Mouse (Mus musculus) hindbrain, embryonic 13.5 days (tissue): Measurements from ENCODE around the gene Naa80. TPM values are rescaled to one million over a fixed set of nuclear protein-coding genes. Genes with fewer than 3 reads are reported as not detected.

Experiments
- ATAC-seq: fragments of 200-750 bp; cut with Nextera tagmentation; 2 replicates; pipeline ENCODE4 v1.8.0; 2017; ENCODE audit warnings: moderate TSS enrichment; ENCODE audit not compliant: low FRiP score
- H3K27ac ChIP-seq: fragments of 300-500 bp; sonication (generic); 2 replicates; pipeline ENCODE4 v1.5.1; 2015; ENCODE audit warnings: inconsistent platforms, mild to moderate bottlenecking, moderate library complexity
- H3K27me3 ChIP-seq: fragments of 300-500 bp; sonication (generic); 2 replicates; pipeline ENCODE4 v1.6.1; 2015; ENCODE audit warnings: mild to moderate bottlenecking, inconsistent platforms
- H3K36me3 ChIP-seq: fragments of 300-500 bp; sonication (generic); 2 replicates; pipeline ENCODE4 v1.6.1; 2015; ENCODE audit warnings: mild to moderate bottlenecking, inconsistent platforms
- H3K4me1 ChIP-seq: fragments of 300-500 bp; sonication (generic); replicated peaks from 2 replicates; pipeline ENCODE4 v1.6.1; 2015; ENCODE audit warnings: inconsistent platforms
- H3K4me2 ChIP-seq: fragments of 300-500 bp; sonication (generic); 2 replicates; pipeline ENCODE4 v1.6.1; 2015; ENCODE audit warnings: inconsistent platforms, mild to moderate bottlenecking, moderate library complexity
- H3K4me3 ChIP-seq: fragments of 300-500 bp; sonication (generic); 2 replicates; pipeline ENCODE4 v1.5.1; 2015; ENCODE audit warnings: mild to moderate bottlenecking, inconsistent platforms
- H3K9ac ChIP-seq: fragments of 300-500 bp; sonication (generic); 2 replicates; pipeline ENCODE4 v1.6.1; 2015; ENCODE audit warnings: mild to moderate bottlenecking, inconsistent platforms
- H3K9me3 ChIP-seq: fragments of 300-500 bp; sonication (generic); 2 replicates; pipeline ENCODE4 v1.6.1; 2016; ENCODE audit warnings: inconsistent platforms
- WGBS: fragments of 180-500 bp; shearing (Covaris S2); methylation state at CpG from one replicate; pipeline ENCODE4 v1.1.7; 2015; 5-methylcytosine and 5-hydroxymethylcytosine counted together
- polyA plus RNA-seq: library from polyadenylated mRNA; unstranded; fragments of >200 nt; fragmentation: Nextera tagmentation; extraction: Ambion mirVana; gene quantifications from 2 replicates; pipeline ENCODE4 v1.2.1, GENCODE M21; 2015

Naa80 gene
- polyA plus RNA-seq, 1 experiment from 2014 or later: 14.1 TPM

DNA sequence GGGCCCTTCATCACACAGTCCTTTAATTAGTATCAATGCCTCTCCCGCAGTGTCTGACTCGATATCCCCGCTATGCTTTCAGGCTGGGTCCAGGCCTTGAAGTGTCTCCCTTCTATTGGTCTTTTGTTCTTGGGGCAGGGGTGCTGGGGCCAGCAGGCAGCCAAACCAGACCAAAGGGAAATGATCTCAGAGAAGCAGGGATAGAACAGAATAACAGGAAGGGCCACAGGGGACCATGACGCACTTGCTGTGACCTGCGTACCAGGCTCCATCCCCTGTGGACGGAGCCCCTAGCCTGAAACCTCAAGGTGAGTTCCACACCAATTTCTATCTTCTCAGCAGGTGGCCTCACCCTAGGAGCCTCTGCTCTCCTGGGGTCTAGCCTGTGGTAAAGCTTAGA lies 39.4 kb downstream of the Naa80 start:
- Histone ChIP-seq H3K27me3 (no peaks in the 10 kb centered on the region), H3K9ac (no peak overlapping the region), H3K4me1 (peaks cover 34% of the 10 kb centered on the region), H3K4me2 (no peak overlapping the region), H3K9me3 (no peaks in the 10 kb centered on the region), H3K36me3 (peaks cover 65% of the 10 kb centered on the region), H3K4me3 (no peak overlapping the region), H3K27ac (peak overlapping the region; percentile 81)
- ATAC-seq: no peak
- 93% methylated on average over 6 of the region's 6 CpGs for WGBS

DNA sequence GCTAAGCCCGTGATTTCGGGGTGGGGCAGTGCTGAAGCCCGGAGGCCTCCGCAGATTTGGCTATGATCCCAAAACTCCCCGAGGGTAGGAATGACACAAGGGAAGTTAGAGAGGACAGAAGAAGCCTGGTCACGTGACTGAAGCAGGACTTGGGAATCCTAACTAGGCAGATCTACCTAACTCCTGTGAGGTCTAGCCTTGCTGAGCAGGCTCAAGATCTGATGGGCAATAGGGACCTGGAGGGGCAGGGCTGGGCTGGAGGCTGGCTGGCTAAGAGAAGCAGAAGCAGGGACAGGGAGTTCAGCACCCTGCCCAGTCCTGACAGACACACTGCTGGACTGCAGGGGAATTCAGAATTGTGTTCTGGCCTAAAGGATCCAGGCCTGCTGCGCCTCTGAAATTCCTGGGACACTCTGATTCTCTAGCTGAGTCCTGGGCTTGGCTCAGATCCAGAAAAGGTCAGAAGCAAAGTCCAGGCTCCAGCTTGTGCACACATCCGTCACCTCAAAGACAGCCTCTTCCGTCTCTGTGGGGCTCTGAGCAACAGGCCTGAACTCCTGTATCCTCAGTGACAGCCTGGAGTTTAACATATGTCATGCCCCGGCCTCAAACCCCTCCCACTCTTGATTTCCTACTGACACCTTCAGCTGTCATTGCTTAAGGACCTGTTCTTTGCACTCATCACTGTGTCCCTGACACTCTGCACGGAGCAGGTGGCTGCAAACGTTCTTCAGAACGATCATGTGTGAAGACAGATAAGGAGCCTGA lies 40.3 kb downstream of the Naa80 start:
- WGBS: 56% methylated on average over 13 of the region's 13 CpGs
- Histone ChIP-seq H3K4me3 (no peak overlapping the region), H3K4me1 (peaks cover 36% of the 10 kb centered on the region), H3K27me3 (no peaks in the 10 kb centered on the region), H3K9ac (peak overlapping the region; percentile 43), H3K9me3 (no peaks in the 10 kb centered on the region), H3K27ac (peak overlapping the region; percentile 81), H3K4me2 (no peak overlapping the region), H3K36me3 (peaks cover 63% of the 10 kb centered on the region)
- no peak for ATAC-seq

GRCm38 (mm10) chr9:107619546-107619879 lies 40.8 kb downstream of the Naa80 start:
- ATAC-seq: no peak
- 75% methylated on average over 13 of the region's 13 CpGs for WGBS
- H3K9me3 ChIP-seq: no peaks in the 10 kb centered on the region
- H3K9ac ChIP-seq: peak overlapping the region; percentile 43
- H3K27ac ChIP-seq: peak overlapping the region; percentile 81
- H3K27me3 ChIP-seq: no peaks in the 10 kb centered on the region
- no peak overlapping the region for H3K4me2 ChIP-seq
- peaks cover 41% of the 10 kb centered on the region for H3K4me1 ChIP-seq
- H3K36me3 ChIP-seq: peaks cover 62% of the 10 kb centered on the region
- no peak overlapping the region for H3K4me3 ChIP-seq

- Histone ChIP-seq H3K9me3 (no peaks in the 10 kb centered on the region), H3K36me3 (peaks cover 54% of the 10 kb centered on the region)
Observed at GRCm38 (mm10) chr9:107620954-107621353, 42.3 kb downstream of the Naa80 start.

GRCm38 (mm10) chr9:107624539-107624938 lies 45.9 kb downstream of the Naa80 start:
- H3K9ac ChIP-seq: peak overlapping the region; percentile 49; the same call in 1 of the 2 replicates
- 62% methylated on average over 5 of the region's 5 CpGs for WGBS
- H3K9me3 ChIP-seq: no peaks in the 10 kb centered on the region
- no peak for ATAC-seq
- no peaks in the 10 kb centered on the region for H3K27me3 ChIP-seq
- H3K27ac ChIP-seq: peak overlapping the region; percentile 97
- peaks cover 65% of the 10 kb centered on the region for H3K4me1 ChIP-seq
- peaks cover 23% of the 10 kb centered on the region for H3K36me3 ChIP-seq
- H3K4me3 ChIP-seq: no peak overlapping the region
- H3K4me2 ChIP-seq: no peak overlapping the region

More at GRCm38 (mm10) chr9:107620954-107621353, 42.3 kb downstream of the Naa80 start:
- Histone ChIP-seq H3K27me3 (no peaks in the 10 kb centered on the region), H3K27ac (no peak overlapping the region), H3K4me3 (no peak overlapping the region), H3K4me2 (no peak overlapping the region), H3K4me1 (peaks cover 46% of the 10 kb centered on the region), H3K9ac (no peak overlapping the region)
- no peak for ATAC-seq

DNA sequence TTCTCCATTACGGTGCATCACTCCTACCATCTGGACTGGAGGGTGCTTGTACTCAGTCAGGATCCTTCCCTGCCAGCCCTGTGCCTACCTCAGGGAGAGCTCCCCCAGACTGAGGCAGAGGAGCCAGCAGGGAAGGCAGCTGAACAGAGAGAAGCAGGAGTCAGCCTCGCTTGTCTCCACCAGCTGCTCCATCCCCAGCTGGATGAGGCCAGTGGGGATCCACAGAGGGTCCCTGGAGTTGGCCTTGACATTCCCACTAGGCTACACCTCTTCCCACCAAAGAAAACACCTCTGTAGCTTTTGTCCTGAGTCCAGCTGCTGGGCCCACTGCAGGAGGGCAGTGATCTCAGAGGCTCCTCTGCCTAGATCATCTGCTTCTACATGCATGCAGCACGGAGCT lies 46.3 kb downstream of the Naa80 start:
- no peaks in the 10 kb centered on the region for H3K27me3 ChIP-seq
- H3K4me2 ChIP-seq: no peak overlapping the region
- H3K27ac ChIP-seq: peak overlapping the region; percentile 97
- peaks cover 19% of the 10 kb centered on the region for H3K36me3 ChIP-seq
- peak overlapping the region; percentile 49; the same call in 1 of the 2 replicates for H3K9ac ChIP-seq
- H3K9me3 ChIP-seq: no peaks in the 10 kb centered on the region
- H3K4me3 ChIP-seq: no peak overlapping the region
- WGBS: 64% methylated on average over 3 of the region's 3 CpGs
- no peak for ATAC-seq
- peaks cover 65% of the 10 kb centered on the region for H3K4me1 ChIP-seq

DNA sequence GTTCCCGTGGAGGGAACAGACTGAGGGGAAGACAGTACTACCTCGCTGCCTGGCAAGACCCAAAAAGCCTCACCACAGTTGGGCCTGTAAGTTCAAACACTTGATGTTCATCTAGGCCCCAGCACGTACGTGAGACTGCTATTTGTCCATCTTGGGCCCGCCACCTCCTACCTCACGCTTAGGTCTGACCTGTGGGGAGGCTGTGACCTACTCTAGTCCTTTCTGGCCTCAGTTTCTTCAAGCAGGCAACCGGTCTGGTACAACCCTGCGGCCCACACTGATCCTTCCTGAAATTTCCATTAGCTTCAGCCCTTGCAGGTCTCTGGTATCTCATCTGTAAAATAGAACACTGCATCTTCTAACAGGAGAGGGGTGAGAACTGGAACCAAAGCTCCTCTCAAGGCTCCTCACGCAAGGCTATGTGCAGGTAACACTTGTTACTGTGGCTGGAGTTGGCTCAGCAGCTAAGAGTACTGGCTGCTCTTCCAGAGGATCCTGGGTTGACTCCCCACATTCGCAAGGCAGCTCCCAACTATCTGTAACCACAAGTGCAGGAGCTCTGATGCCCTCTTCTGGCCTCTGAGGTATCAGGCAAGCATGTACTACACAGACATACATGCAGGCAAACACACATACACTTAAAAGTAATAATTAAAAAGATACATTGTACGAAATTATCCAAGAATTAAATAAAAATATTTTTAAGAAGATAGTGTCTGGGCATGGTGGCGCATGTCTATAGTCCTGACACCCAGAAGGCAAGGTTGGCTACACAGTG lies 46.9 kb downstream of the Naa80 start:
- H3K27me3 ChIP-seq: no peaks in the 10 kb centered on the region
- no peaks in the 10 kb centered on the region for H3K9me3 ChIP-seq
- no peak overlapping the region for H3K4me2 ChIP-seq
- H3K27ac ChIP-seq: peak overlapping the region; percentile 97
- H3K9ac ChIP-seq: peak overlapping the region; percentile 49; the same call in 1 of the 2 replicates
- 87% methylated on average over 12 of the region's 12 CpGs for WGBS
- peaks cover 69% of the 10 kb centered on the region for H3K4me1 ChIP-seq
- ATAC-seq: no peak
- peaks cover 15% of the 10 kb centered on the region; the same call in 1 of the 2 replicates for H3K36me3 ChIP-seq
- no peak overlapping the region for H3K4me3 ChIP-seq

- Histone ChIP-seq H3K4me1 (peaks cover 77% of the 10 kb centered on the region), H3K27ac (peak overlapping the region; percentile 97), H3K36me3 (peaks cover 15% of the 10 kb centered on the region; the same call in 1 of the 2 replicates), H3K27me3 (no peaks in the 10 kb centered on the region), H3K9ac (peak overlapping the region; percentile 94), H3K4me3 (peak overlapping the region; percentile 14; the same call in 1 of the 2 replicates), H3K9me3 (no peaks in the 10 kb centered on the region), H3K4me2 (peak overlapping the region; percentile 95)
- peak; percentile 34 for ATAC-seq
- WGBS: 29% methylated on average over 15 of the region's 15 CpGs
Observed at GRCm38 (mm10) chr9:107626158-107626843, 47.6 kb downstream of the Naa80 start.

GRCm38 (mm10) chr9:107626844-107627277 lies 48.2 kb downstream of the Naa80 start:
- Histone ChIP-seq H3K4me2 (peak overlapping the region; percentile 95), H3K36me3 (peaks cover 15% of the 10 kb centered on the region; the same call in 1 of the 2 replicates), H3K9ac (peak overlapping the region; percentile 94), H3K4me3 (peak overlapping the region; percentile 14; the same call in 1 of the 2 replicates), H3K9me3 (no peaks in the 10 kb centered on the region), H3K4me1 (peaks cover 83% of the 10 kb centered on the region), H3K27me3 (no peaks in the 10 kb centered on the region), H3K27ac (peak overlapping the region; percentile 97)
- peak; percentile 59 for ATAC-seq
- WGBS: 0% methylated on average over 2 of the region's 2 CpGs

- Histone ChIP-seq H3K36me3 (peaks cover 11% of the 10 kb centered on the region; the same call in 1 of the 2 replicates), H3K27ac (peak overlapping the region; percentile 97), H3K9ac (peak overlapping the region; percentile 94), H3K4me3 (0 out of 2 replicates have a peak overlapping the region, but pooled peaks have one; percentile 14), H3K4me1 (peaks cover 90% of the 10 kb centered on the region), H3K4me2 (peak overlapping the region; percentile 95), H3K27me3 (no peaks in the 10 kb centered on the region), H3K9me3 (no peaks in the 10 kb centered on the region)
- 16% methylated on average over 20 of the region's 20 CpGs for WGBS
- no peak for ATAC-seq
Observed at GRCm38 (mm10) chr9:107627387-107628255, 48.9 kb downstream of the Naa80 start.

DNA sequence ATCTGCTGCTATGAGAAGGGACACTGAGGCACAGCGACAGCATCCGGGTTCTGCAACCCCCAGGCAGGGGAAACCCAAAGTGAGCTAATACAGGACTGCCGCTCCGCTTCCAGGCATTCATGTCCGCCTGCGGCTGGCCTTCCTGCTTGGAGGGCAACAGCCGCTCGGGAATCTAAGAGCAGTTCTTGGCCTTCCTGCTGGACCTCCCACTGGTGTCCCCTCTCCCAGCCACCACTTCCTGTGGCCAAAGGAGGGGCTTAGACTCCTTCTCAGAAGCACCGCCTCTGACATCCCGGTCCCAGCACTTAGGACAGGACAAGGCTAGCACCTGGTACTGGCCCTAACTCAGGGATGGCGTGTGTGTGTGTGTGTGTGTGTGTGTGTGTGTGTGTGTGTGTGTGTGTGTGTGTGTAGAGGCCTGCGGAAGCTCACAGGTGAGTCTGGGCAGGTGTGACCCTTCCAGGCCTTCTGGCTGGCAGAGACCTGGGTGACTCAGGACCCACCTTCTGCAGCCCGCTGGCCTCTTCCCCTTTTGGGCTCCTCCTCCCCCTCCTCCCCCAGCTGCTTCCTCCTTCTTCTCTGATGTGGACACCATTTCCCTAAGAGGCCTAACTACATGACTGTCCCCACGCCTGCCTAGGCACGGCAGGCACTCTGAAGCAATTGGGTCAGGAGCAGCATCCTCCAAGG lies 50.2 kb downstream of the Naa80 start:
- H3K27me3 ChIP-seq: no peaks in the 10 kb centered on the region
- 43% methylated on average over 14 of the region's 15 CpGs for WGBS
- no peak overlapping the region for H3K4me3 ChIP-seq
- H3K9me3 ChIP-seq: no peaks in the 10 kb centered on the region
- no peak for ATAC-seq
- H3K4me2 ChIP-seq: peak overlapping the region; percentile 95
- peaks cover 100% of the 10 kb centered on the region for H3K4me1 ChIP-seq
- peak overlapping the region; percentile 97 for H3K27ac ChIP-seq
- H3K36me3 ChIP-seq: peaks cover 11% of the 10 kb centered on the region; the same call in 1 of the 2 replicates
- H3K9ac ChIP-seq: peak overlapping the region; percentile 94
